Mouse (Mus musculus) forebrain, embryonic 14.5 days (tissue): ENCODE data around the gene Mpv17l. TPM values are rescaled to one million over a fixed set of nuclear protein-coding genes. Genes with fewer than 3 reads are reported as not detected.
A peak's percentile ranks its signal among the peaks of the same experiment; 100 is the strongest.

ENCODE experiments used
- ATAC-seq: fragments of 200-750 bp; cut with Nextera tagmentation; 2 replicates; pipeline ENCODE4 v1.8.0; 2017; ENCODE audit warnings: mild to moderate bottlenecking, moderate library complexity
- DNase-seq: peaks from one replicate; pipeline ENCODE4 v3.0.0-alpha.2; 2015; ENCODE audit warnings: low spot score
- H3K27ac ChIP-seq: fragments of 300-500 bp; sonication (generic); 2 replicates; pipeline ENCODE4 v1.5.1; 2014; ENCODE audit warnings: low read depth, mild to moderate bottlenecking, control low read depth, low read length, moderate library complexity
- H3K27me3 ChIP-seq: fragments of 300-500 bp; sonication (generic); replicated peaks from 2 replicates; pipeline ENCODE4 v1.6.1; 2014; ENCODE audit warnings: low read length, control low read depth, mixed read lengths; ENCODE audit not compliant: control insufficient read depth, insufficient read depth
- H3K36me3 ChIP-seq: fragments of 300-500 bp; sonication (generic); 2 replicates; pipeline ENCODE4 v1.6.1; 2014; ENCODE audit warnings: low read length, control low read depth; ENCODE audit not compliant: control insufficient read depth, insufficient read depth
- H3K4me1 ChIP-seq: fragments of 300-500 bp; sonication (generic); 2 replicates; pipeline ENCODE4 v1.6.1; 2014; ENCODE audit warnings: antibody characterized with exemption, low read length, control low read depth; ENCODE audit not compliant: control insufficient read depth, insufficient read depth
- H3K4me2 ChIP-seq: fragments of 300-500 bp; sonication (generic); 2 replicates; pipeline ENCODE4 v1.6.1; 2014; ENCODE audit warnings: mild to moderate bottlenecking, control low read depth, low read length
- H3K4me3 ChIP-seq: fragments of 300-500 bp; sonication (generic); 2 replicates; pipeline ENCODE4 v1.5.1; 2014; ENCODE audit warnings: low read depth, low read length, control low read depth
- H3K9ac ChIP-seq: fragments of 300-500 bp; sonication (generic); 2 replicates; pipeline ENCODE4 v1.6.1; 2014; ENCODE audit warnings: mild to moderate bottlenecking, low read length, control low read depth, moderate library complexity
- H3K9me3 ChIP-seq: fragments of 300-500 bp; sonication (generic); replicated peaks from 2 replicates; pipeline ENCODE4 v1.6.1; 2016; ENCODE audit warnings: low read length, control low read depth, mixed read lengths; ENCODE audit not compliant: control insufficient read depth
- WGBS: fragments of 180-500 bp; shearing (Covaris S2); extraction: QIAGEN DNeasy Blood & Tissue Kit; methylation state at CpG from one replicate; pipeline ENCODE4 v1.1.7; 2014; 5-methylcytosine and 5-hydroxymethylcytosine counted together
- polyA plus RNA-seq: library from polyadenylated mRNA; unstranded; fragments of >200 nt; fragmentation: Nextera tagmentation; extraction: Ambion mirVana; gene quantifications from 2 replicates; pipeline ENCODE4 v1.2.1, GENCODE M21; 2014

The Mpv17l gene
- polyA plus RNA-seq, 1 experiment from 2014 or later: 12.1 TPM

DNA sequence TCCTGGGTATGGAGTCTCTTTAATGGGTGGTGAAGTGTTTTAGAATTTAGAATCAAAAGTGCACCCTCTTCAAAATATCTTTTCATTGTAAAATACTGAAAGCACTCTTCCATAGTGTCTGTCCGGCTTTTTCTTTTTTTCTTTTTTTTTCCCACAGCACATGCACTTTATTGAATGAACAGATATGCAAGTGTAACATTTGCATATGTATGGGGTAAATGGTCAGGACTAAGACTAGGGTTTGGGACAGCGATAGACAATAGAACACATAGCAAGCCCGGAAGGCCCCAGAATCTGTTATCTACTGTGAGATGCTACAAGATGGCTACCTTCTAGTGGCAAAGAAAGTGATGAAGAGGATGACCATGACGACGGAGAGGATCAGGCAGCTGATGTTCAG is 80.2 kb downstream of the Mpv17l start:
- ATAC-seq (no peak), DNase-seq (no peak)
- Histone ChIP-seq H3K27ac (no peak overlapping the region), H3K9ac (no peak overlapping the region), H3K4me1 (peaks cover 9% of the 10 kb centered on the region), H3K4me3 (no peak overlapping the region), H3K4me2 (no peak overlapping the region), H3K9me3 (no peaks in the 10 kb centered on the region), H3K27me3 (no peaks in the 10 kb centered on the region), H3K36me3 (no peaks in the 10 kb centered on the region)
- WGBS: 82% methylated on average over 5 of the region's 5 CpGs

DNA sequence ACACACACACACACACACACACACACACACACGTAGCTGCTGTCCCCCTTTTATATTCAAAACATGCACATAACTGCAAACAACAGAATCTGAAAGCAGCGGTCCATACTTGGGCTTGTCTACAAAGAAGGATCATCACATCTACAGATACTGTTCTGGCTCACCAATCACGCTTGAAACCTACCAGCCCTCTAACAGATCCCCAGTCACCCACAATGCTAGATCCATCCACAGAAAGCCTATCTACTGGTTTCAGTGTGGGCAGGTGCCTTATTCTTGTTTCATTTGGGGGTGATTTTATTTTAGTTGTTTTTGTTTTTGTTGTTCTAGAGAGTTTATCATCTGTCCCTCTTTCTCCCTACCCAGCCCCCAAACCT is 83.2 kb downstream of the Mpv17l start:
- Histone ChIP-seq H3K9ac (peak overlapping the region; percentile 85), H3K36me3 (no peaks in the 10 kb centered on the region), H3K4me2 (peak overlapping the region; percentile 65), H3K4me3 (peak overlapping the region; percentile 70), H3K27ac (peak overlapping the region; percentile 87), H3K9me3 (no peaks in the 10 kb centered on the region), H3K27me3 (no peaks in the 10 kb centered on the region), H3K4me1 (peaks cover 15% of the 10 kb centered on the region)
- ATAC-seq (peak; percentile 57), DNase-seq (no peak)
- WGBS: 23% methylated on average over 3 of the region's 3 CpGs

DNA sequence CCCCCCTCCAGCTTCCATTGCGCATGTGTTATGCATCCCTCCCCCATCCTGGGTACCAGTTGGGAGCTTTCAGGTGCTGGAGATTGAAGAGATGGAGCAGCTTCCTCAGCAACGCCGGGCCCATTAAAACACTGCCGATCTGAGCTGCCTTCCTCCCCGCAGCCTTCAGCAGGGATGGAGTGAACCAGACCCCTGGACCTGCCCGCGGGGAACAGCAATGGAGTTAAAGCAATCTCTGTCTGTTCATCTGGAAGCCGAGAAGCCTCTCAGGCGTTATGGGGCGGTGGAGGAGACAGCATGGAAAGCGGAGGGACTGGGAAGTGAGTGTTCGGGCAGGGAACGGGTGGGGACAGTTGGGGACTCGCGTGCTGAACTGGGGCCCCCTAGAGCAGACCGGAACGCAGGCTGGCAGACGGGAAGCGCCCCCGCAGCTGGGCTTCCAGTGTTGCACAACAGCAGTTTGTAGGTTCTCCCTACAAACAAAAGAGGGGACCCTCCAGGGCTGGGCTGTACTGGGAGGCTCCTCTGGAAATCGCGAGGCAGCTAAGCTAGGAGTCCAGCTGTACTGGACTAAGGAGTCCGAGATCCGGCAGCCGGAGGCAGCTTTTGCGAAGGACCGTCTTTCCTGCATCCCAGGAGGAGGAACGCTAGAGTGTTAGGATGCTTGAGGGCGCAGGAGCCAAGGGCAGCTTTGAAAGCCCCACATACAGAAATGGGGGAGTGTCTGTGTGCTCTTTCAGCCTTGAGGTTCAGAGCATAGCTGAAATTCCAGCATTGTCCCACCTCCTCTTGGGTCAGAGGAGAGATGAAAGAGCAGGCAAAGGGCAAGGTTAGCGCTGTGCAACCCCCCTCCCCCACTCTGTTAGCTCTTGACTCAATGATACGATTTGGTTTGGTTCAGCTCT is 83.9 kb downstream of the Mpv17l start, which contains the start of the genes 2900011O08Rik and Ifitm7:
TSS of gene 2900011O08Rik (plus strand) at position 31 of the 905 bp plus-strand sequence.
TSS of gene Ifitm7 (minus strand) at position 315 of the 905 bp plus-strand sequence.
- Histone ChIP-seq H3K4me3 (peak within 1 kb of the TSS; percentile 70), H3K4me1 (peaks cover 15% of the 10 kb centered on the region), H3K9ac (peak within 1 kb of the TSS; percentile 85), H3K9me3 (no peaks in the 10 kb centered on the region), H3K36me3 (no peaks in the 10 kb centered on the region), H3K27me3 (no peaks in the 10 kb centered on the region), H3K4me2 (peak within 1 kb of the TSS; percentile 65), H3K27ac (peak within 1 kb of the TSS; percentile 87)
- peak; percentile 75 for DNase-seq
- WGBS: under 1% methylated on average over 31 of the region's 31 CpGs
- peak; percentile 90 for ATAC-seq

DNA sequence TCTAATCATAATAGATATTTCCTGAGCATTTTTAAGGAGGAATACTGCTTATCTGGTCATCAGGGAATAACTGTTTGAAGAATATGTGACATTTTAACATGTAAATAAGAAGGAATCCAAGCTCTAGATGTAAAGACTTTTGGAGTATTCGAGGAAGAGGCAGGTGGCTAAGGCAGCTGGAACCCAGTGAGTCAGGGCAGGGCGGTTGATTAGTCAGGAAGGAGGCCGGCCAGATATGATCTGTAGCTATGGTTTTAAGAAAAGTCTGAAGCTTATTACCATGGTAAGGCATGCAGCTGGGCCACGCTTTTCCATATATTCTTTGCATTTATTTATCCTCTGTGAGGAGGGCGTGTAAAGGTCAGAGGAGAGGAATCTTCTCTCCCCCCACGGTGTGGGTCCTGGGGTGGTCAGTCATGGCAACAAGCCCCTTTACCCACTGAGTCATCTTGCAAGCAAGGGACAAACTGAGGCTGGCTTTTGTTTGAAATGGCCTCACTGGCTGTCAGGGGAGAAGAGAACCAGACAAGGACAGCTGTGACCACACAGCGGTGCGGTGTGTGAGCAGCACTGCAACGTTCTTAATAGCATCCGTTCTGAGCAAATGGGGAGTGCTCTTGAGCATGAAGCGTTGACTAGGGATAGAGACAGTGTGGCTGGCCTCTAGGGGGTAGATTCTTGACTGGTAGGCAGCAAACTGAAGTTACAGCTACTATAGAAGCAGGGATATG is 89.7 kb downstream of the Mpv17l start:
- peaks cover 10% of the 10 kb centered on the region for H3K4me1 ChIP-seq
- no peak for ATAC-seq
- H3K9me3 ChIP-seq: no peaks in the 10 kb centered on the region
- no peak overlapping the region for H3K9ac ChIP-seq
- 89% methylated on average over 11 of the region's 11 CpGs for WGBS
- no peaks in the 10 kb centered on the region for H3K36me3 ChIP-seq
- DNase-seq: no peak
- H3K27me3 ChIP-seq: no peaks in the 10 kb centered on the region
- H3K4me2 ChIP-seq: no peak overlapping the region
- H3K27ac ChIP-seq: no peak overlapping the region
- no peak overlapping the region for H3K4me3 ChIP-seq

DNA sequence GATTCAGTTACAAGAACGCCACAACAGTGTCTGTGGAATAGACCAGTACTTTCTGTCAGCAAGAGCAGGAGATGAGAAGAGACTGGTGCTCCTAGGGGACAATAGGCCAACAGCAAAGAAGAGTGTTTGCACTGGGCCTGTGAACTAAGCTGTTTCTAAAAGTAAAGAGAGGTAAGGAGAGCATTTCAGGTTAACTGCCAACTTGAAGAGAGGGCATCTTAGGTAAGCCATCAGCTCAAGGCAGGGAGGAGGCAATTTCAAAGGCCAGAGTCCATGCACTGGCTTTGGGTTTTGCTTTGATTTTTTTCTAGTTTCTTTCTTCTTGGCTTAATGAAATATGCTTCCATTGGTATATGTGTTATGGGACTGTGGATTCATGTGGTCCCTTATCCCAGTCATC is 91.1 kb downstream of the Mpv17l start:
- Histone ChIP-seq H3K4me1 (no peaks in the 10 kb centered on the region), H3K9ac (no peak overlapping the region), H3K36me3 (no peaks in the 10 kb centered on the region), H3K4me2 (no peak overlapping the region), H3K27ac (no peak overlapping the region), H3K4me3 (no peak overlapping the region), H3K27me3 (no peaks in the 10 kb centered on the region), H3K9me3 (no peaks in the 10 kb centered on the region)
- 89% methylated on average over 1 of the region's 1 CpGs for WGBS
- no peak for DNase-seq
- ATAC-seq: no peak

DNA sequence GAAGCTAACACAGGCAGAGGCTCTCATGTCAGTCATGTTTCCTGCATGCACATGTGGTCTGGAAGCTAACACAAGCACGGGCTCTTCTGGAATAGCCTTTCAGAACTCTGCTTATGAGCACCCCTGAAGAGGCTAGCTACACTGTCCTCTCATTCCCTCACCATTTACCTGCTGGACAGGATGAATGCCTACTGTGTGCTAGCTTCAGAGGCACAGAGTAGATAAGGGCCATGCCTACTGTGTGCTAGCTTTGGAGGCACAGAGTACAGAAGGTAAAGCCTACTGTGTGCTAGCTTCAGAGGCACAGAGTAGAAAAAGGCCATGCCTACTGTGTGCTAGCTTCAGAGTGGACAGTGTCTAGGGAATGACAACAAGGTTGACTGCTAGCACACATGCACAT is 91.5 kb downstream of the Mpv17l start:
- no peak for ATAC-seq

More for the DNA sequence above, 91.5 kb downstream of the Mpv17l start:
- Histone ChIP-seq H3K4me3 (no peak overlapping the region), H3K4me2 (no peak overlapping the region), H3K9ac (no peak overlapping the region), H3K4me1 (no peaks in the 10 kb centered on the region), H3K27me3 (no peaks in the 10 kb centered on the region), H3K36me3 (no peaks in the 10 kb centered on the region), H3K9me3 (no peaks in the 10 kb centered on the region), H3K27ac (no peak overlapping the region)
- DNase-seq: no peak
- 86% methylated on average over 1 of the region's 1 CpGs for WGBS

Other genes starting within 250 kb of the Mpv17l start
- 33.0 and 34.4 TPM in 2 replicates for gene Parn, start 235.0 kb upstream of the Mpv17l start, polyA plus RNA-seq
- 43.2 and 47.5 TPM in 2 replicates for gene Bfar, start 231.3 kb upstream of the Mpv17l start, polyA plus RNA-seq
- 8.5 and 8.8 TPM in 2 replicates for gene 3110001I22Rik, start 231.2 kb upstream of the Mpv17l start, polyA plus RNA-seq
- gene Pla2g10, start 172.2 kb upstream of the Mpv17l start, polyA plus RNA-seq: 0.16 TPM in 1 of 2 replicates, not detected in the other
- gene Rrn3, start 122.5 kb upstream of the Mpv17l start, polyA plus RNA-seq: 70.7 and 76.2 TPM in 2 replicates
- gene Ntan1, start 84.3 kb upstream of the Mpv17l start, polyA plus RNA-seq: 218 and 239 TPM in 2 replicates
- 62.2 and 66.4 TPM in 2 replicates for gene Pdxdc1, start within 50 bp of the Mpv17l start, polyA plus RNA-seq
- gene 2900011O08Rik, start 83.4 kb downstream of the Mpv17l start, polyA plus RNA-seq: 142 and 156 TPM in 2 replicates
- 0.37 and 0.42 TPM in 2 replicates for gene Ifitm7, start 83.7 kb downstream of the Mpv17l start, polyA plus RNA-seq